Mouse (Mus musculus) heart, embryonic 10.5 days (tissue): ENCODE results near the gene Tha1. TPM values are rescaled to one million over a fixed set of nuclear protein-coding genes. Genes with fewer than 3 reads are reported as not detected.
"Not testable (repeated sequence)": the region's sequence is repeated elsewhere in the genome, so short reads cannot be mapped to it uniquely, and the experiment has no call there.

Source experiments
- DNase-seq: peaks from one replicate; pipeline ENCODE4 v3.0.0-alpha.2; 2017; ENCODE audit warnings: low spot score
- H3K27ac ChIP-seq: fragments of 300-500 bp; sonication (generic); 2 replicates; pipeline ENCODE4 v1.5.1; 2016; ENCODE audit warnings: mild to moderate bottlenecking
- H3K27me3 ChIP-seq: fragments of 300-500 bp; sonication (generic); 2 replicates; pipeline ENCODE4 v1.6.1; 2016; ENCODE audit warnings: mild to moderate bottlenecking; ENCODE audit not compliant: poor library complexity, insufficient read depth, severe bottlenecking
- H3K36me3 ChIP-seq: fragments of 300-500 bp; sonication (generic); 2 replicates; pipeline ENCODE4 v1.6.1; 2016; ENCODE audit warnings: mild to moderate bottlenecking, moderate library complexity
- H3K4me1 ChIP-seq: fragments of 300-500 bp; sonication (generic); 2 replicates; pipeline ENCODE4 v1.6.1; 2016; ENCODE audit warnings: mild to moderate bottlenecking
- H3K4me3 ChIP-seq: fragments of 300-500 bp; sonication (generic); 2 replicates; pipeline ENCODE4 v1.5.1; 2016; ENCODE audit warnings: mild to moderate bottlenecking, moderate library complexity
- H3K9me3 ChIP-seq: fragments of 300-500 bp; sonication (generic); 2 replicates; pipeline ENCODE4 v1.6.1; 2016; ENCODE audit warnings: mild to moderate bottlenecking, moderate library complexity
- WGBS: fragments of 180-500 bp; shearing (Covaris S2); methylation state at CpG from one replicate; pipeline ENCODE4 v1.1.7; 2016; 5-methylcytosine and 5-hydroxymethylcytosine counted together
- polyA plus RNA-seq: library from polyadenylated mRNA; unstranded; fragments of >200 nt; fragmentation: Nextera tagmentation; extraction: Ambion mirVana; gene quantifications from 2 replicates; pipeline ENCODE4 v1.2.1, GENCODE M21; 2016

The Tha1 gene
- polyA plus RNA-seq, 1 experiment from 2014 or later = 4.0 TPM

- 63% methylated on average over 1 of the region's 1 CpGs for WGBS
- DNase-seq = no peak
- Histone ChIP-seq H3K9me3 (no peaks in the 10 kb centered on the region), H3K27me3 (no peaks in the 10 kb centered on the region), H3K36me3 (0 out of 2 replicates have a peak, but pooled peaks cover 2% of the 10 kb centered on the region), H3K4me1 (peaks cover 26% of the 10 kb centered on the region), H3K4me3 (no peak overlapping the region), H3K27ac (no peak overlapping the region)
Observed at GRCm38 (mm10) chr11:117839021-117839420, 34.3 kb downstream of the Tha1 start.

GRCm38 (mm10) chr11:117838572-117838971, 34.7 kb downstream of the Tha1 start:
- H3K27ac ChIP-seq = no peak overlapping the region
- WGBS = 58% methylated on average over 2 of the region's 2 CpGs
- peak; percentile 93 for DNase-seq
- no peak overlapping the region for H3K4me3 ChIP-seq
- H3K4me1 ChIP-seq = peaks cover 26% of the 10 kb centered on the region
- H3K9me3 ChIP-seq = no peaks in the 10 kb centered on the region
- 0 out of 2 replicates have a peak, but pooled peaks cover 2% of the 10 kb centered on the region for H3K36me3 ChIP-seq
- H3K27me3 ChIP-seq = no peaks in the 10 kb centered on the region

DNA sequence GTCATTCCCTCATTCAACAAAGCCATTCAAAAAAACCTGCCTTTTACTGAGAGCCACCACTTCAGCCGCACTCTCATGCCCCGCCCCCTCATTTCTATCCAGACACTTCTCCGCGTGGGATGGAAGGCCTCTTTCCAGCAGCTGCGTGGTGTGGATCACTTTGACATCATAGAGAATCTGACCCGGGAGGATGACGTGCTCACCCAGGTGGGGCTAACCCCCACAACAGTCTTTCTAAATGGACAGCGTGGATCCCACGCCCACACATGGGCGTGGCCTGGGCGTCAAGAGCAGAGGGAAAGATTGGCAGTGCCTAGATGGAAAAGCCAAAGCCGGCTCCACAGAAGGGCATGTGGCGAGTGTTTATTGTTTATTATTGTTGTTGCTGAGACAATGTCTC, 37.0 kb downstream of the Tha1 start:
- peak overlapping the region; percentile 34; the same call in 1 of the 2 replicates for H3K4me3 ChIP-seq
- no peaks in the 10 kb centered on the region for H3K9me3 ChIP-seq
- no peak for DNase-seq
- no peaks in the 10 kb centered on the region for H3K27me3 ChIP-seq
- H3K27ac ChIP-seq = no peak overlapping the region
- peaks cover 36% of the 10 kb centered on the region for H3K4me1 ChIP-seq
- WGBS = 21% methylated on average over 13 of the region's 13 CpGs
- H3K36me3 ChIP-seq = 0 out of 2 replicates have a peak, but pooled peaks cover 2% of the 10 kb centered on the region

GRCm38 (mm10) chr11:117834086-117834485, 39.2 kb downstream of the Tha1 start:
- no peaks in the 10 kb centered on the region for H3K27me3 ChIP-seq
- whole genome bisulfite sequencing = 90% methylated on average over 8 of the region's 8 CpGs
- DNase-seq = no peak
- no peak overlapping the region for H3K4me3 ChIP-seq
- no peaks in the 10 kb centered on the region for H3K9me3 ChIP-seq
- no peak overlapping the region for H3K27ac ChIP-seq
- peaks cover 44% of the 10 kb centered on the region for H3K4me1 ChIP-seq
- H3K36me3 ChIP-seq = 0 out of 2 replicates have a peak, but pooled peaks cover 2% of the 10 kb centered on the region

DNA sequence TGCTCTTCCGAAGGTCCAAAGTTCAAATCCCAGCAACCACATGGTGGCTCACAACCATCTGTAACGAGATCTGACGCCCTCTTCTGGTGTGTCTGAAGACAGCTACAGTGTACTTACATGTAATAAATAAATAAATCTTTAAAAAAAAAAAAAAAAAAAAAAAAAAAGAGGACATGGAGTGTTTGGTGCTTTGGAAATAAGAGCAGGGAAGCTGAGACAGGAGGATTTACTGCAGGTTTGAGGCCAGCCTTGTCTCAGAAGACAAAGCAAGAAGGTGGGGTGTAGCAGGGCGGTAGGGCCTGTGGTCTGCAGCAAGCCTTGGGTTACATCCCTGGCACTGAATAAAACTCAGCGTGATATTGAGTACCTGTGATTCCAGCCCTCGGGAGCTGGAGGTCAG, 39.8 kb downstream of the Tha1 start:
- not testable (repeated sequence) for H3K36me3 ChIP-seq, H3K9me3 ChIP-seq, H3K27ac ChIP-seq, DNase-seq, H3K4me3 ChIP-seq, H3K27me3 ChIP-seq
- 72% methylated on average over 5 of the region's 6 CpGs for WGBS
- H3K4me1 ChIP-seq = peaks cover 47% of the 10 kb centered on the region

DNA sequence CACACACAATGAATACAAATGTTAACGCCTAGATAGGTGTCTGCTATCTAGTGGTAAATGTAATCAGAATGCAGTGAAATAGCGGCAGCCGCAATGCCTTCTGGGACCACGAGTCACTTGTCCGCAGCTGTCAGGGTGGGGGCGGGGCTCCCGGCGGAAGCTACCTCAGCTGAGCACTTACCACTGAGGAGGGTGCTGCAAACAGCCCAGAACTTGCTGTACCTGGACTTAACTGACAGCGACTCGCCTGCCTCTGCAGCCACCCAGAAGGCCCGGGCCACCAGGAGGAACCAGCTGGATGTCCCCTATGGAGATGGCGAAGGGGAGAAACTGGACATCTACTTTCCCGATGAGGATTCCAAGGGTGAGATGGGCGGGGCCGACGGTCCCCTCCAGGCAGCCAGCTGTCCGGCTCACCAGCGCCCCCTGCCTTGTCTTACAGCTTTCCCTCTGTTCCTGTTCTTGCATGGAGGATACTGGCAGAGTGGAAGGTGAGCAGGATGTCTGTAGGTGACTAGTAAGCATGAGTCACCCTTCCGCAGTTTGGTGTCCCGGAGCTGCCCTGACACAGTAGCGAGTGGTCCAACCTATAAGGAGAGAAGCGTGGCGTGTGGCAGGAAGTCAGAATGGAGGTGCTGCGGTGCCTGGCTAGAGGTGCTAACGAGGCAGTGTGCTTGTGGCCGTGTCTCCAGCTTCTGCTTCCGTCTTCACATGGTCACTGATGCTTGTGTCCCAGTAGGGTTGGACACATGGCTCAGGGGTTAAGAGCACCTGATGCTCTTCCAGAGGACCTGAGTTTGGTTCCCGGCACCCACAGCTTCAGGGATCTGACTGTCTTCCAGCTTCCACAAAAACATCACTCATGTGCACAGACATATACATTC, 41.0 kb downstream of the Tha1 start:
- Histone ChIP-seq H3K27ac (peak overlapping the region; percentile 62), H3K9me3 (no peaks in the 10 kb centered on the region), H3K4me1 (peaks cover 55% of the 10 kb centered on the region), H3K27me3 (no peaks in the 10 kb centered on the region), H3K4me3 (peak overlapping the region; percentile 51), H3K36me3 (0 out of 2 replicates have a peak, but pooled peaks cover 2% of the 10 kb centered on the region)
- WGBS = 19% methylated on average over 28 of the region's 28 CpGs
- peak; percentile 94 for DNase-seq

DNA sequence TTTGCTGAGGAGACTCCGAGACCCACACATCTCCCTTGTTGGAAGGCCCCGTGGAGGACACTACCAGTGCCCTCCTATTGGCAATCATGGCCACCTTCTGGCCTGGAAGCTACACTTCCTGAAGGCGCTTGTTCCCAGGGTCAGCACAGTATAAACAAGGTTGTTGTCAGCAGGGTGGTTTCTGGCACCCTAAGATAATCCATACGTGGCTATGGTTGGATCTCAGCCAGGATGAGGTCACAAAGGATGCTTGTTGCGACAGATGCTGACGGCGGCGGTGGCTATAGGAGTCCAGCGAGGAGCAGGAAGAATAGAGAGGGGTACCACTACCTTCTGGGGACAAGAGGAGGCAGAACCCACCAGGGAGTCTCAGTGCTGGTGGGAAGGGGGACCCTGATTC, 42.9 kb downstream of the Tha1 start:
- WGBS = 66% methylated on average over 9 of the region's 9 CpGs
- no peaks in the 10 kb centered on the region for H3K27me3 ChIP-seq
- no peaks in the 10 kb centered on the region for H3K36me3 ChIP-seq
- H3K27ac ChIP-seq = peak overlapping the region; percentile 90
- no peaks in the 10 kb centered on the region for H3K9me3 ChIP-seq
- DNase-seq = no peak
- H3K4me3 ChIP-seq = no peak overlapping the region
- peaks cover 65% of the 10 kb centered on the region for H3K4me1 ChIP-seq

DNA sequence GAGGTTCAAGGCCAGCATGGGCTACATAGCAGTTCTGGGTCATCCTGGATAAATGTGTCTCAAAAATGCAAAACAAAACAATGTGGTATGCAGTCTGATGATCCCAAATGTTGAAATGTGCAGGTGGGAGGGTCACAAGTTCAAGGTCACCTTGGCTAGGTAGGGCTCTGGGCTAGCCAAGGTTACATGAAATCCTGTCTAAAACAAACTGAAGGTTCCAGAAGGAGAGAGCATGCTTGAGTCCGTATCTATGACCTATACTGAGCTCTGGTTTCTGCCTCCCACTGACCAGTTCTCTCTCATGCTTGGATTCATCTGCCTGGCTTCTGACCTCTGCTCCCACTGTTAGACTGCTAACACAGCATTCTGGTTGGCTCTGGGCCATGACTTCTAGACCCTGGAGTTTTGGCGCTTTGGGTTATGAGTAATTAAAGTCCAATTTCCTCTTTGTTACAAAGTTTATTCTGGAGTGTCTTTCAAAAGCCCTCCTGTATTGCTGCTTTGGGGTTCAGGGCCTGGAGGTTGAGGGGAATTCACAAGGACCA, 43.5 kb downstream of the Tha1 start:
- Histone ChIP-seq H3K36me3 (no peaks in the 10 kb centered on the region), H3K4me1 (peaks cover 70% of the 10 kb centered on the region), H3K27ac (peak overlapping the region; percentile 90), H3K9me3 (no peaks in the 10 kb centered on the region), H3K4me3 (no peak overlapping the region), H3K27me3 (no peaks in the 10 kb centered on the region)
- 69% methylated on average over 2 of the region's 2 CpGs for WGBS
- no peak for DNase-seq

GRCm38 (mm10) chr11:117828888-117829604, 44.2 kb downstream of the Tha1 start:
- DNase-seq = peak; percentile 89
- Histone ChIP-seq H3K27me3 (no peaks in the 10 kb centered on the region), H3K27ac (peak overlapping the region; percentile 90), H3K4me1 (peaks cover 77% of the 10 kb centered on the region), H3K36me3 (peaks cover under 1% of the 10 kb centered on the region), H3K4me3 (peak overlapping the region; percentile 20), H3K9me3 (no peaks in the 10 kb centered on the region)
- 16% methylated on average over 9 of the region's 9 CpGs for WGBS

- H3K36me3 ChIP-seq = peaks cover 8% of the 10 kb centered on the region
- peaks cover 79% of the 10 kb centered on the region for H3K4me1 ChIP-seq
- no peaks in the 10 kb centered on the region for H3K9me3 ChIP-seq
- peak overlapping the region; percentile 20 for H3K4me3 ChIP-seq
- no peak for DNase-seq
- WGBS = 65% methylated on average over 18 of the region's 18 CpGs
- peak overlapping the region; percentile 90 for H3K27ac ChIP-seq
- H3K27me3 ChIP-seq = no peaks in the 10 kb centered on the region
Observed at GRCm38 (mm10) chr11:117828149-117828887, 45.0 kb downstream of the Tha1 start.

DNA sequence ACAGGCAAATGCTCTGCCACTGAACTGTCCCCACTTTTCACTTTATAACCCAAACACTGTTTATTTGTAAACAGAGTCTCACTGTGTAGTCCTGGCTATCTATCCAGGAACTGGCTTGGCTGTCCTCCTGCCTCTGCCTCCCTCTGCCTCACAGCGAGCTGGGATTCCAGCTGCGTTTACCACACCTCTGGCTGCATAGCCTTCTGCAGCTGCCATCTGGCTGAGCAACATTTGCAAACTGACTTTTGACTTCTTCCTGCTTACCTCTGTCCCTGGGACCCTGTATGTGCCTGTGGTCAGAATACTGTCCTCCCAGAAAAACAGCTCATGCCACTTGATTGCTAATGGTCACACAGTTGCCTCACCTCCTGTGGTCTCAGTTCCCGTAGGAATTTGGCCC, 45.9 kb downstream of the Tha1 start:
- WGBS = 48% methylated on average over 3 of the region's 3 CpGs
- H3K27ac ChIP-seq = peak overlapping the region; percentile 90
- H3K9me3 ChIP-seq = no peaks in the 10 kb centered on the region
- H3K27me3 ChIP-seq = no peaks in the 10 kb centered on the region
- peaks cover 80% of the 10 kb centered on the region for H3K4me1 ChIP-seq
- no peak for DNase-seq
- H3K36me3 ChIP-seq = peaks cover 17% of the 10 kb centered on the region
- 0 out of 2 replicates have a peak overlapping the region, but pooled peaks have one; percentile 17 for H3K4me3 ChIP-seq

DNA sequence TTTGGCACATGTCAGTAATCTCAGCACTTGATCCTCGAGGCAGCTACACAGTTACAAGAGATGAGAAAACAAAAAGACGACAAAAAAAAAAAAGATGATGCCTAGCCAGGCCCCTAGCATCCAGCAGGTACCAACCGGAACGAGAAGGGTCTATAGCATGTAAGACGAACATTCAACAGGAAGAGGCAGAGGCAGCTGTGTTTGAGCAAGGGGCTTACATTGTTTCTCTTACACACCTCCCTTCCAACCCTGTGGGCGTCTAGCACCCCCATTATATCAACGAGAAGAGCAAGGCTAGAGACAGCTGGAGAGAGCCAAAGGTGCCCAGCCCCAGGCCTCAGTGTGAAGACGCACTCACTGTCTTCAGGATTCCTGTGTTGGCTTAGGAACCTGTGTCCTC, 46.4 kb downstream of the Tha1 start:
- H3K36me3 ChIP-seq = peaks cover 22% of the 10 kb centered on the region

More for the DNA sequence above, 46.4 kb downstream of the Tha1 start:
- no peak for DNase-seq
- WGBS = 69% methylated on average over 8 of the region's 8 CpGs
- H3K9me3 ChIP-seq = no peaks in the 10 kb centered on the region
- H3K27me3 ChIP-seq = no peaks in the 10 kb centered on the region
- peaks cover 76% of the 10 kb centered on the region for H3K4me1 ChIP-seq
- H3K4me3 ChIP-seq = peak overlapping the region; percentile 76; the same call in 1 of the 2 replicates
- H3K27ac ChIP-seq = peak overlapping the region; percentile 93
